Mouse (Mus musculus) embryonic facial prominence, embryonic 15.5 days (tissue): ENCODE data around the gene Ppp1r36. TPM values are rescaled to one million over a fixed set of nuclear protein-coding genes. Genes with fewer than 3 reads are reported as not detected.

Experiments
- ATAC-seq: fragments of 200-750 bp; cut with Nextera tagmentation; 2 replicates; pipeline ENCODE4 v1.8.0; 2017; ENCODE audit warnings: low read depth, moderate TSS enrichment; ENCODE audit not compliant: insufficient number of reproducible peaks, low FRiP score, low TSS enrichment
- H3K27ac ChIP-seq: fragments of 300-500 bp; sonication (generic); replicated peaks from 2 replicates; pipeline ENCODE4 v1.5.1; 2015; ENCODE audit warnings: mild to moderate bottlenecking, inconsistent platforms
- H3K27me3 ChIP-seq: fragments of 300-500 bp; sonication (generic); 2 replicates; pipeline ENCODE4 v1.6.1; 2015; ENCODE audit warnings: inconsistent platforms
- H3K36me3 ChIP-seq: fragments of 300-500 bp; sonication (generic); 2 replicates; pipeline ENCODE4 v1.6.1; 2015; ENCODE audit warnings: mild to moderate bottlenecking, inconsistent platforms
- H3K4me1 ChIP-seq: fragments of 300-500 bp; sonication (generic); 2 replicates; pipeline ENCODE4 v1.6.1; 2015; ENCODE audit warnings: inconsistent platforms
- H3K4me2 ChIP-seq: fragments of 300-500 bp; sonication (generic); replicated peaks from 2 replicates; pipeline ENCODE4 v1.6.1; 2015; ENCODE audit warnings: mild to moderate bottlenecking, inconsistent platforms
- H3K4me3 ChIP-seq: fragments of 300-500 bp; sonication (generic); replicated peaks from 2 replicates; pipeline ENCODE4 v1.5.1; 2015; ENCODE audit warnings: mild to moderate bottlenecking, inconsistent platforms
- H3K9ac ChIP-seq: fragments of 300-500 bp; sonication (generic); 2 replicates; pipeline ENCODE4 v1.6.1; 2015; ENCODE audit warnings: inconsistent platforms
- H3K9me3 ChIP-seq: fragments of 300-500 bp; sonication (generic); replicated peaks from 2 replicates; pipeline ENCODE4 v1.6.1; 2016; ENCODE audit warnings: inconsistent platforms
- WGBS: fragments of 180-500 bp; shearing (Covaris S2); methylation state at CpG from one replicate; pipeline ENCODE4 v1.1.7; 2015; 5-methylcytosine and 5-hydroxymethylcytosine counted together
- polyA plus RNA-seq: library from polyadenylated mRNA; unstranded; fragments of >200 nt; fragmentation: Nextera tagmentation; extraction: Ambion mirVana; gene quantifications from 2 replicates; pipeline ENCODE4 v1.2.1, GENCODE M21; 2015

Ppp1r36 gene
- 7.3 and 15.0 TPM in 2 replicates for polyA plus RNA-seq

GRCm38 (mm10) chr12:76417433-76417854 is at the start of gene Ppp1r36:
Gene Ppp1r36, plus strand, starts transcription at chr12:76417538.
- H3K27ac ChIP-seq: no peak within 1 kb of the TSS
- peak within 1 kb of the TSS; percentile 29; the same call in 1 of the 2 replicates for H3K9ac ChIP-seq
- no peaks in the 10 kb centered on the region for H3K36me3 ChIP-seq
- WGBS: under 1% methylated on average over 37 of the region's 37 CpGs
- H3K4me3 ChIP-seq: peak within 1 kb of the TSS; percentile 46
- H3K9me3 ChIP-seq: no peaks in the 10 kb centered on the region
- no peaks in the 10 kb centered on the region for H3K27me3 ChIP-seq
- ATAC-seq: peak; percentile 54
- peaks cover 6% of the 10 kb centered on the region; the same call in 1 of the 2 replicates for H3K4me1 ChIP-seq
- peak within 1 kb of the TSS; percentile 80 for H3K4me2 ChIP-seq

GRCm38 (mm10) chr12:76368201-76368789 is 49.0 kb upstream of the Ppp1r36 start:
- H3K4me1 ChIP-seq: peaks cover 41% of the 10 kb centered on the region
- peak overlapping the region; percentile 98 for H3K9ac ChIP-seq
- H3K4me3 ChIP-seq: peak overlapping the region; percentile 93
- 10% methylated on average over 9 of the region's 9 CpGs for WGBS
- ATAC-seq: no peak
- no peaks in the 10 kb centered on the region for H3K27me3 ChIP-seq
- peak overlapping the region; percentile 76 for H3K4me2 ChIP-seq
- peak overlapping the region; percentile 100 for H3K27ac ChIP-seq
- H3K9me3 ChIP-seq: no peaks in the 10 kb centered on the region
- no peaks in the 10 kb centered on the region for H3K36me3 ChIP-seq

GRCm38 (mm10) chr12:76368790-76369205 is 48.5 kb upstream of the Ppp1r36 start:
- WGBS: 1% methylated on average over 26 of the region's 26 CpGs
- Histone ChIP-seq H3K27me3 (no peaks in the 10 kb centered on the region), H3K4me1 (peaks cover 41% of the 10 kb centered on the region), H3K4me2 (peak overlapping the region; percentile 76), H3K27ac (peak overlapping the region; percentile 100), H3K9me3 (no peaks in the 10 kb centered on the region), H3K9ac (peak overlapping the region; percentile 98), H3K36me3 (no peaks in the 10 kb centered on the region), H3K4me3 (peak overlapping the region; percentile 93)
- ATAC-seq: peak; percentile 4; the same call in 1 of the 2 replicates

GRCm38 (mm10) chr12:76369206-76369977 is 47.9 kb upstream of the Ppp1r36 start, which contains the start of gene Zbtb25:
Gene Zbtb25, minus strand, starts transcription at chr12:76369602.
- WGBS: under 1% methylated on average over 96 of the region's 96 CpGs
- peak; percentile 84 for ATAC-seq
- H3K36me3 ChIP-seq: no peaks in the 10 kb centered on the region
- no peaks in the 10 kb centered on the region for H3K9me3 ChIP-seq
- peaks cover 45% of the 10 kb centered on the region for H3K4me1 ChIP-seq
- peak within 1 kb of the TSS; percentile 98 for H3K9ac ChIP-seq
- no peaks in the 10 kb centered on the region for H3K27me3 ChIP-seq
- H3K4me3 ChIP-seq: peak within 1 kb of the TSS; percentile 93
- H3K27ac ChIP-seq: peak within 1 kb of the TSS; percentile 100
- H3K4me2 ChIP-seq: peak within 1 kb of the TSS; percentile 76

- H3K4me3 ChIP-seq: peak within 1 kb of the TSS; percentile 93
- H3K27me3 ChIP-seq: no peaks in the 10 kb centered on the region
- H3K4me2 ChIP-seq: peak within 1 kb of the TSS; percentile 76
- H3K9ac ChIP-seq: peak within 1 kb of the TSS; percentile 98
- no peaks in the 10 kb centered on the region for H3K9me3 ChIP-seq
- peak within 1 kb of the TSS; percentile 100 for H3K27ac ChIP-seq
- peaks cover 45% of the 10 kb centered on the region for H3K4me1 ChIP-seq
- ATAC-seq: peak; percentile 74
- H3K36me3 ChIP-seq: no peaks in the 10 kb centered on the region
- WGBS: under 1% methylated on average over 89 of the region's 99 CpGs
Measured at GRCm38 (mm10) chr12:76369978-76370830, 47.1 kb upstream of the Ppp1r36 start, which contains the start of gene Zbtb1. Gene Zbtb1, plus strand, starts transcription at chr12:76370266.

- peaks cover 45% of the 10 kb centered on the region for H3K4me1 ChIP-seq
- H3K4me3 ChIP-seq: peak overlapping the region; percentile 93
- peak overlapping the region; percentile 100 for H3K27ac ChIP-seq
- H3K9me3 ChIP-seq: no peaks in the 10 kb centered on the region
- H3K36me3 ChIP-seq: no peaks in the 10 kb centered on the region
- peak; percentile 69 for ATAC-seq
- no peaks in the 10 kb centered on the region for H3K27me3 ChIP-seq
- under 1% methylated on average over 63 of the region's 63 CpGs for WGBS
- peak overlapping the region; percentile 76 for H3K4me2 ChIP-seq
- H3K9ac ChIP-seq: peak overlapping the region; percentile 98
Measured at GRCm38 (mm10) chr12:76370831-76371571, 46.3 kb upstream of the Ppp1r36 start.

- Histone ChIP-seq H3K27me3 (no peaks in the 10 kb centered on the region), H3K4me3 (peak overlapping the region; percentile 93), H3K9me3 (no peaks in the 10 kb centered on the region), H3K4me1 (peaks cover 42% of the 10 kb centered on the region), H3K4me2 (peak overlapping the region; percentile 76), H3K9ac (no peak overlapping the region), H3K36me3 (no peaks in the 10 kb centered on the region), H3K27ac (no peak overlapping the region)
- 34% methylated on average over 7 of the region's 7 CpGs for WGBS
- no peak for ATAC-seq
Measured at GRCm38 (mm10) chr12:76372046-76372445, 45.3 kb upstream of the Ppp1r36 start.

- Histone ChIP-seq H3K4me2 (no peak overlapping the region), H3K27ac (no peak overlapping the region), H3K27me3 (no peaks in the 10 kb centered on the region), H3K4me1 (peaks cover 39% of the 10 kb centered on the region), H3K9ac (no peak overlapping the region), H3K4me3 (no peak overlapping the region), H3K36me3 (no peaks in the 10 kb centered on the region), H3K9me3 (no peaks in the 10 kb centered on the region)
- WGBS: 65% methylated on average over 7 of the region's 7 CpGs
- ATAC-seq: no peak
Measured at GRCm38 (mm10) chr12:76372881-76373818, 44.2 kb upstream of the Ppp1r36 start.

GRCm38 (mm10) chr12:76373991-76374390 is 43.3 kb upstream of the Ppp1r36 start:
- Histone ChIP-seq H3K9me3 (no peaks in the 10 kb centered on the region), H3K36me3 (no peaks in the 10 kb centered on the region), H3K4me1 (peaks cover 31% of the 10 kb centered on the region), H3K9ac (no peak overlapping the region), H3K27me3 (no peaks in the 10 kb centered on the region), H3K4me3 (no peak overlapping the region), H3K4me2 (no peak overlapping the region), H3K27ac (no peak overlapping the region)
- WGBS: 61% methylated on average over 6 of the region's 6 CpGs
- no peak for ATAC-seq
